In genomic region chr1:159234496-159234895, GRCm38 (mm10) we compare ENCODE assay signal across 10 mouse cellular contexts. TPM values are rescaled to one million over a fixed set of nuclear protein-coding genes. Genes with fewer than 3 reads are reported as not detected.
DNase-seq lines count a peak whose midpoint lies in the region; ATAC-seq lines count a peak whose summit lies in the region.
"Had no signal": no experiment of that assay in that cellular context is flagged by ENCODE, and none has a peak within 500 bp of the region (broad histone marks: within the 10 kb centered on the region; RNA-seq: fewer than 3 reads in every experiment).

No protein-coding gene starts in this region.

- no peaks in the 10 kb centered on the region for H3K9me3 ChIP-seq in neural tube, embryonic 12.5 days
- no peaks in the 10 kb centered on the region for H3K9me3 ChIP-seq in hindbrain, embryonic 15.5 days

- no peaks in the 10 kb centered on the region for H3K36me3 ChIP-seq in neural tube, embryonic 12.5 days
- H3K36me3 ChIP-seq in hindbrain, embryonic 15.5 days = no peaks in the 10 kb centered on the region
- no peaks in the 10 kb centered on the region for H3K36me3 ChIP-seq in splenic B cell, adult 2 months (ENCODE audit: control insufficient read depth, insufficient read depth, low read length, poor library complexity, severe bottlenecking)

- DNase-seq in adrenal gland, adult (ENCODE audit: inconsistent age in 2 of 2, low spot score in 1 of 2) = peak; percentile 15 to 61
- DNase-seq in adrenal gland, postnatal 25 days = no peak
- DNase-seq in neural tube, embryonic 10.5 days (ENCODE audit: extremely low spot score, low spot score) = no peak
- DNase-seq in splenic B cell, adult 2 months (ENCODE audit: low read depth, low spot score) = peak; percentile 34
- DNase-seq in gastrocnemius, postnatal 36 days = no peak
- DNase-seq in right cerebral cortex, postnatal 14 days = no peak
- DNase-seq: lung, adult 2 months; thymus, postnatal 14 days had no signal

- H3K4me1 ChIP-seq in neural tube, embryonic 12.5 days = peaks cover 16% of the 10 kb centered on the region
- peaks cover 30% of the 10 kb centered on the region for H3K4me1 ChIP-seq in hindbrain, embryonic 15.5 days (replicated peaks)

- no peak overlapping the region for H3K27ac ChIP-seq in neural tube, embryonic 12.5 days
- no peak overlapping the region for H3K27ac ChIP-seq in hindbrain, embryonic 15.5 days (replicated peaks)

- no peak overlapping the region for H3K9ac ChIP-seq in neural tube, embryonic 12.5 days
- H3K9ac ChIP-seq in hindbrain, embryonic 15.5 days = no peak overlapping the region

- ATAC-seq in neural tube, embryonic 12.5 days (ENCODE audit: low FRiP score, low read depth) = no peak
- ATAC-seq in hindbrain, embryonic 15.5 days (ENCODE audit: low FRiP score, low read depth) = no peak

- intact Hi-C loops in gastrocnemius, postnatal 36 days (cut with DNase I) = no loop called here

- WGBS in neural tube, embryonic 12.5 days = 88% methylated on average over 2 of the region's 2 CpGs
- WGBS in hindbrain, embryonic 15.5 days = 71% methylated on average over 2 of the region's 2 CpGs

- H3K4me3 ChIP-seq in neural tube, embryonic 12.5 days = no peak overlapping the region
- H3K4me3 ChIP-seq in hindbrain, embryonic 15.5 days = no peak overlapping the region

- H3K4me2 ChIP-seq in neural tube, embryonic 12.5 days (replicated peaks) = peak overlapping the region; percentile 54
- peak overlapping the region; percentile 51; the same call in 1 of the 2 replicates for H3K4me2 ChIP-seq in hindbrain, embryonic 15.5 days

- no peaks in the 10 kb centered on the region for H3K27me3 ChIP-seq in neural tube, embryonic 12.5 days (replicated peaks)
- H3K27me3 ChIP-seq in hindbrain, embryonic 15.5 days = no peaks in the 10 kb centered on the region
- H3K27me3 ChIP-seq in splenic B cell, adult 2 months (ENCODE audit: control insufficient read depth, insufficient read depth, low read length, poor library complexity, severe bottlenecking) = no peaks in the 10 kb centered on the region

RNA-seq across cellular contexts. Expression of gene Cop1, which starts 2.4 kb away (rescaled TPM):
- total RNA-seq in adrenal gland, postnatal 25 days (2021) = 213 and 216 TPM in 2 replicates
- 140 and 152 TPM in 2 replicates for polyA plus RNA-seq in neural tube, embryonic 12.5 days (2016; fragmentation: Nextera tagmentation; extraction: Ambion mirVana)
- 96.1 and 96.2 TPM in 2 replicates for polyA plus RNA-seq in hindbrain, embryonic 15.5 days (2015; fragmentation: Nextera tagmentation; extraction: Ambion mirVana)
- total RNA-seq in gastrocnemius, postnatal 36 days (2021) = 100 to 1,000 TPM; 131 to 135 TPM

Comparison
In these comparisons a context has a peak if more than half of its experiments do, and no peak if none do; other contexts are left out.
1. DNase-seq: peak in adrenal gland, adult (2 of 2) and splenic B cell, adult 2 months (single experiment); none in adrenal gland, postnatal 25 days (single experiment), neural tube, embryonic 10.5 days (single experiment), gastrocnemius, postnatal 36 days (0 of 2) and right cerebral cortex, postnatal 14 days (single experiment).